Mouse (Mus musculus): ENCODE data around the gene Lrit3. TPM values are rescaled to one million over a fixed set of nuclear protein-coding genes. Genes with fewer than 3 reads are reported as not detected.

Lrit3 gene
- polyA plus RNA-seq, 1 experiment: not detected

GRCm38 (mm10) chr3:129738291-129739183 is 65.3 kb downstream of the Lrit3 start:
- no peaks in the 10 kb centered on the region for H3K4me1 ChIP-seq (ENCODE audit: control insufficient read depth, insufficient read depth, low read length)
- no peak overlapping the region for H3K4me3 ChIP-seq (ENCODE audit: insufficient read depth, low read length)
- no peak overlapping the region for H3K27ac ChIP-seq (ENCODE audit: insufficient read depth, low read depth, low read length)
- TF ChIP-seq CTCF (IDR thresholded peaks at IDR 0.05; ENCODE audit: low read depth, low read length) (no peak), POLR2A (IDR thresholded peaks at IDR 0.05; ENCODE audit: borderline replicate concordance, low read depth, low read length) (no peak)

Other genes with a start within 250 kb of the Lrit3 start
- 0.50 and 1.7 TPM in 2 replicates for gene Egf, start 48.7 kb downstream of the Lrit3 start, polyA plus RNA-seq (2012; ENCODE audit: insufficient read depth, insufficient read length, missing spikeins)
- 0.27 and 0.50 TPM in 2 replicates for gene Rrh, start 18.6 kb upstream of the Lrit3 start, polyA plus RNA-seq (2012; ENCODE audit: insufficient read depth, insufficient read length, missing spikeins)
- gene Gar1, start 27.4 kb upstream of the Lrit3 start, polyA plus RNA-seq (2012; ENCODE audit: insufficient read depth, insufficient read length, missing spikeins): 17.6 and 21.1 TPM in 2 replicates
- not detected in 2 replicates for gene Cfi, start 31.9 kb upstream of the Lrit3 start, polyA plus RNA-seq (2012; ENCODE audit: insufficient read depth, insufficient read length, missing spikeins)
- 8.8 and 11.8 TPM in 2 replicates for gene Pla2g12a, start 74.6 kb upstream of the Lrit3 start, polyA plus RNA-seq (2012; ENCODE audit: insufficient read depth, insufficient read length, missing spikeins)
- 40.6 and 42.0 TPM in 2 replicates for gene Casp6, start 97.4 kb upstream of the Lrit3 start, polyA plus RNA-seq (2012; ENCODE audit: insufficient read depth, insufficient read length, missing spikeins)
- gene Mcub, start 166.2 kb upstream of the Lrit3 start, polyA plus RNA-seq (2012; ENCODE audit: insufficient read depth, insufficient read length, missing spikeins): 69.0 and 77.0 TPM in 2 replicates

Data from bone marrow macrophage, adult 2 months (primary cell).